Mouse (Mus musculus): ENCODE measurements around the gene Micu1.

Micu1 gene

DNA sequence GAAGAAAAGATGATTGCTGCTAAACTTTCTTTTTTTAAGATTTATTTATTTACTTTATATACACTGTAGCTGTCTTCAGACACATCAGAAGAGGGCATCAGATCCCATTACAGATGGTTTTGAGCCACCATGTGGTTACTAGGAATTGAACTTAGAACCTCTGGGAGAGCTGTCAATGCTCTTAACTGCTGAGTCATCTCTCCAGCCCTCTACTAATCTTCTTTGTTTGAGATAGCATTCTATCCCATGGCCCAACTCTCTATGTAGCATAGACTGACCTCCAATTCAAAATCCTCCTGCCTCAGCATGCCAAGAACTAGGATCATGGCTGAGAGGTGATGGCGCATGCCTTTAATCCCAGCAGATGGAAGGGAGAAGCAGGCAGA, 183.8 kb downstream of the Micu1 start:
- no peak for DNase-seq

DNA sequence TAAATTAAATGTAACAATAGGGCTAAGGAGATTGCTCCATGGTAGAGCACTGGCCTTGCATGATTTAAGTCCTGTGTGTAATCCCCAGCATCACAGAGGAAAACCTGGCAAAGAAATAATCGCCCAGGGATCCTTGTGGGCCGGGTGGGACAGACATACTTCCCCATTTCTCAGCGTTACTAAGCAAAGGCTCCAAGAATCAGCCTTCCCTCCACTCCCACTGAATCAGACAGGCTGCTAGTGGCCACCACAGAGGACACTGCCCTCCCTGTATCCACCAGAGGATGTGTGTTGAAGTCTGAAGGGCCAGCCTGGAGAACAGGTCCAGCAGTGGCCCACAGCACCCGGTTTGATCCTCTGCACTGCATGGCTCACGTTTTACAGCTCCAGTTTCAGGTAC, 185.2 kb downstream of the Micu1 start:
- no peak for DNase-seq

DNA sequence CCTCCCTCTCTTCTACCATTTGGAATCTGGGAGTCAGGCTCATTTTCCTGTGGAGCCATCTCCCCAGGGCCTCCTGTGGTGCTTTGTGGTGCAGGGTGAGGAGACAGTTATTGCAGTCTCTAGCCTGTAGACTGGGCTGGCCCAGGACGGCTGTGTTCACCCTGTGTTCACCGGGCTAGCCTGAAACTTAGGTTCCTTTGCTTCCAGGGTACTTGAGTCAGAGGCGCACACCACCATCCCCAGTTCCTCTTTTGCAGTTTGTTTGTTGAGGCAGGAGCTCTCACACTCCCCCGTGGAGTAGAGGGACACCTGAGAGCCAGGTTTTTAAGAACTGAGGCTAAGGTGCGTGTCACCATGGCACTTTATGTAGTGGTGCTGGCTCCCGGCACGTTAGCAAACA, 187.1 kb downstream of the Micu1 start:
- DNase-seq = no peak

DNA sequence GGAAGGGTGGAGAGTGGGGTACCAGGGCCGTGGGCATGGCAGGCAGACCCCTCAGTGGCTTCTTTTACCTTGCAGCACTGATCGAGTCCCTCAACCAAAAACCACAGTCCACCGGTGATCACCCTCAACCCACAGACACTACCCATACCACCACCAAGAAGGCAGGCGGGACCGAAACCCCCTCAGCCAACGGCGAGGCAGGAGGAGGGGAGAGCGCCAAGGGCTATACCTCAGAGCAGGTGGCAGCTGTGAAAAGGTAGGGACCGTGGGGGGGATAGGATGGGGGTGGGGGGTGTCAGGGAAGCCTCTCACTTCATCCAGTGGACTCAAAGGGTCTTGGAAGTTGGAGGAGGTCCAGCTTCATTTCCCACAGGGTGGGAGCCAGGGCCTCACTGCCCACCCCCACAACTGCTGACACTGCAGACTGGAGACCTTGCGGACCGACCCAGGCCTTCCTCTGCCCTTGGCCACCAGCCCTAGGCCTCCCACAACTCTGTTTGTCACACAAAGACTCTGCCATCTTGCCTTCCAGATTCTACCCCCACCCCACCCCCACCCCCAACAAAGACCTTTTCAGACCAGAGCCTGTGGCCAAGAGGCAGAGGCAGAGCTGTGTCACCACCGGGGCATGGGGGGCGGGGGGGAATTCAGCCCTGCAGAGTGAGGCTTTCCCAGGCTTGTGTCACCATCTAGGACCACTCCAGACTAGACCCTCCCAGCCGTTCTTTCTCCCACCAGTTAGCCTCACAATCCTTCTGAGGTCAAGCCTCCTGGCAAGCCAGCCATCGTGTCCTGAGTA, 187.9 kb downstream of the Micu1 start:
- no peak for DNase-seq

DNA sequence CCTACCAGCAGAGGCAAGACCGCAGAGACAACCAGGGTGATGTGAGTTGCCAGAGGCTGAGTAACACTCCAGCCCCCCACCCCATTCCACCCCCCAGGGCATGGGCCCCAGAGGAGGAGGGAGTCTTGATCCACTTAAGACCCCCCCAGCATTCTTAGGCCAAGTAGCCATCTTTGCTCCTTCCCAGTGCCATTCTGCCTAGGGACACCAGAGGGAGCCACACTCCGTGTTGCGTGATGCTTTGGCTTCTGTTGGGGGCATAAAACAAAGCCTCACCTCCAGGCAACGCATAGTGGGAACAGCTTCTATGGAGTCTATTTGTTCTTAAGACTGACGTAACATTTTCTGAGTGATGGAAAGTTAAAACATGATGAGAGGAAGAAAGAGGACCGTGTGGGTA, 190.7 kb downstream of the Micu1 start:
- peak; percentile 73 for DNase-seq

DNA sequence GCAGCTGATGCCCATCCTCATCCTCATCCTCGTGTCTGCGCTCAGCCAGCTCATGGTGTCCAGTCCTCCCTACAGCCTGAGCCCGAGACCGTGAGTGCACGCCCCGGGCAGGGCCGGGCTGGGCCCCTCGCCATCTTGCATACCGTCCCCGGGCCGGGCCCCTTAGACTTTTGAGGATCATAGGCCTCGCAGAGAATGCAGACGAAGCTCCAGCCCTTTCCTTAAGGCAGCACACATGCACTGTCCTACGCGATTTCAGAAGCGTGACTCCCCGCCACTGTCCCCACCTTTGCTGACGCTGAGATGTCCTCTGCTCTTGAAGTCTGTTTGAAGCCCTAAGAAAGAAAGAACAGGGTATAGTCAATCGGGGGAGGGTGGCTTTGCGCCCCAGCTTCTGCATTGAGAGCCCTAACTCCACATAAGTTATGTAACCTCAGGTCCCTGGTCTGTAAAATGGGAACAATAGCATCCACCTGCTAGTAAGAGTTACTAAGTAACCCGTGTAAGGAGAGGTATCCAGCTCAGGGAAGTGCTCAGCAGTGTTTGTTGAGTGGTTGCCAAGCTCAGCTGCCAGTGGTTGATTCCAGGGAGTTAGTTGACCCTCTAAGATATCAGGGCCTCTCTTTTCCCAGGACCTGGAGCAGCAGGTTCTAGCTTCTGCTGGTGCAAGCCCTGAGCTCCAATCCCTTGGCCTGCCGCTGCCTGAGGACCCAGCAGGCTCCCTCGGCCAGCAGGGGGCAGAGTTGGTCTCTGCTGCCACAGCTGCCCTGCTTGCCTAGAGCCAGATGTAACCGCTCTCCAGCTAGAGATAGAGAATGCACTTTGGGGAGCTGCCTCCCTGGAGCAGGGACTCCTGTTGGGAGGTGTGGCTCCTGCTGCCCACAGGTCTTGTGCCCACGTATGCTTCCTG, 192.2 kb downstream of the Micu1 start:
- peak; percentile 84 for DNase-seq

DNA sequence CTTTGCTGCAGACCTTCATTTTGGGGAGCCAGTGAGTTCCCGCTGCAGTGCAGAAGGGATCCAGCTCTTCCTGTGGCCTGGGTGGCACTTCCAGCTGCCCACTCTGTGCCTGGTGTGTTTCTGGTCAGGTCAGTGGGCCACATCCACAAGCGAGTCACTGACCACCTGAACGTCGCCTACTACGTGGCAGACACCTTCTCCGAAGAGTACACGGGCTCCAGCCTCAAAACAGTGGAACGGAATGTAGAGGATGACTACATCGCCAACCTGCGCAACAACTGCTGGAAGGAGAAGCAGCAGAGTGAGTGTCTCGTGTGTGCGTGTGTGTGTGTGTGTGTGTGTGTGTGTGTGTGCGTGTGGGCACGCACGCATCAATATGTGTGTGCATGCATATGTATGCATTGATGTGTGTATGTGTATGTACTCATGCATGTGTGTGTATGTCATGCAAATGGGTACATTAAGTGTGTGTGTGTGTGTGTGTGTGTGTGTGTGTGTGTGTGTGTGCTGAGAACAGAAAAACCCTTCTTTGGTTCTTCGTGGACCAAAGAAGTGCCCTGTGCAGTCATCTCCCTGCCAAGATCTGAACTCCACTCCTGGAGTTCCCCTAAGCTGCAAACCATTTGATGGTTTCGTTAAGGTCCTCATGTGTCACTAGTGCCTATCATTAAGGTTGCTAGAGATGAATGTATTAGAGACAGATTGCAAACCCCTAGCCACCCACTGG, 193.3 kb downstream of the Micu1 start:
- no peak for DNase-seq

DNA sequence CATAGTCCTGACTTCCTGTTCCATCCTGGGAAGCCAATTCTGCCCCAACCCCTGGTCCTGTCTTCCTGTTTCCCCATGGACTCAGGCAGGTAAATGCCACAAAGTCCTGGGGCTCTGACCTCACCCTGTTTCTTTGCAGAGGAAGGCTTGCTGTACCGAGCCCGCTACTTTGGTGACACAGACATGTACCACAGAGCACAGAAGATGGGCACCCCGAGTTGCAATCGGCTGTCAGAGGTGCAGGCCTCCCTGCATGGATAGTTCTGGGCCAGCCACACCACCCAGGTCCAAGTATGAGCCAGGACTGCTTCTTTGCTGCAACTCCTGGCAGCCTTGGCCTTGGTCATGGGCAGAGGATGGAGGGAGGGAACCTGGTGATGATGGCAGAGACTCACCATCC, 193.9 kb downstream of the Micu1 start:
- DNase-seq = no peak

DNA sequence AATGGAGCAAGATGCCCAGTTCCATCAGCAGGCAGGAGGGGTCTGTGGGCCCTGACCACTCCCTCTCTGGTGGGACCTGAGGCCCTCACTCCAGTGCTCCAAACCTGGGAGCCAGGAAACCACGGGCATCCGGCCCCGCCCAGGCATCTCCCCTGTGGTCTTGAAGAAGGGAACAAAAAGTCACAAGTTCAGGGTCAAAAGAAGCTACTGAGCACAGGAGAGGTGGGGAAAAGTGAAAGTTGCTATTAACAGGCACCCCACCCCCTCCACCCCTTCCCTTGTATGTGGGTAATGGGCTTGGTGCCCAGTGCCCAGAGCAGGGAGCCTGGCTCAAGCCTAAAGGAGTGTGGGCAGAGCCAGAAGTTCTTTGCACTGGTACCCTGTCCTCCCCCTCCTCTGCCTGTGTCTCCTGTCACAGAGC, 194.6 kb downstream of the Micu1 start:
- no peak for DNase-seq

DNA sequence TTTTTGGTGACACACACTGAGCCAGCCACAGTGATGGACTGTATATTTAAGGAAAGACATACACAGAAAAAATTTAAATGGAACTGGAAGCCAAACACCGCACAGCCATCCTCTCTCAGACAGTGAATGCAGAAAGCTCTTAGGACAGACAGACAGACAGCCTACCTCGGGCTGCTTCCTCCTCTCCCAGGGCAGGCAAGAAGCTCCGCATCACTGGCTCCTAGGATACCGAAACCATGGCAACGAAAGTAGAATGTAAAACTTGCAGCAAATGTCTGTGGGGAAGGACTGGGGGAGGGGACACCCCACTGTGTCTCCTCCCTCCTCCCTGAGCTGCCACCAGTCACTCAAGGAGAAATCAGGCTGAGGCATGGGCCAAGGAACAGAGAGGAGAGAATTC, 195.2 kb downstream of the Micu1 start:
- peak; percentile 91 for DNase-seq

DNA sequence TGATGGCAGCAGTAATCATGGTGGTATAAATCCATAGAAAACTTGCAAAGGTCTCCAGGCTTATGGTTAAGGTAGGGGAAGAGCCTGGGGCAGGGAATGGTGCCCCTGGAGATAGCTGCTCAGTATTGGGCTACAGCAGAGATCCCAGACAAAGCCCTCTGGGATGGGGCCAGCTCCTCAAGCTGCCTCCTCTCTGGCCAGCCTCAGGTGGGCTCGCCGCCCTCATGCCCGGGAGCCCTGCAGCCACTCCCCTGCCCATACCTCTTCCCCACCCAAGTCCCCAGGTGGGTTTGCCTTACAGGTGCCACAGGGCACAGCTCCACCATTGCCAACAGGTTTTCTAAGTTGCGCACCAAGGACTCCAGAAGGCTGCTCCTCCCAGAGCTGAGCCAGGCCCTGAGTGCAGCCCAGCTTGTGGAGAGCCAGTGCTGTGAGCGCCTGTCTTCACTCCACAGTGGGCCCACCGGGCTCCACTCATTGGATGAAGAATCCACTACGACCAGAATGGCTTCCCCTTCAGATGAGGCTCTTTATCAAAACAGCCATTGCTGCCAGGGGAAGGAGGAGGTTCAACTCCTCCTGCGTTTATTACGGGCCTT, 196.0 kb downstream of the Micu1 start:
- DNase-seq = no peak

DNA sequence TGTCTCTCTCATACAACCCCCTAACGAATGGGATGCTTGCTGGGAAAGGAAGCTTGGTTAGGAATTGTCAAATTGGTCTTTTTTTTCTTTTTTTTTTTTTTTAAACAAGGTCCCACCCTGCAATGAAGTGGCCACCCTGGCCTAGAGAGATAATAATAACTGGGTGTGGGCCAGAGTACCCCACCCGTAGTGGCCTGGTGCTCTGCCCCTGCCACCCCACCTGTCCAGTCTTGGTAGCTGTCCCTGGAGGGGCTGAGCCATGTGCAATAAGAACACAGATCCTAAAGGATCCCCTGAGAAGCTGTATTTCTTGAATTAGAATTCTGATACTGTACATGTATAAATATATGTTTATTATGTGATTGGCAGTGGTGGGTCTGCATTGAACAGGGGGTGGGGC, 196.7 kb downstream of the Micu1 start:
- no peak for DNase-seq

DNA sequence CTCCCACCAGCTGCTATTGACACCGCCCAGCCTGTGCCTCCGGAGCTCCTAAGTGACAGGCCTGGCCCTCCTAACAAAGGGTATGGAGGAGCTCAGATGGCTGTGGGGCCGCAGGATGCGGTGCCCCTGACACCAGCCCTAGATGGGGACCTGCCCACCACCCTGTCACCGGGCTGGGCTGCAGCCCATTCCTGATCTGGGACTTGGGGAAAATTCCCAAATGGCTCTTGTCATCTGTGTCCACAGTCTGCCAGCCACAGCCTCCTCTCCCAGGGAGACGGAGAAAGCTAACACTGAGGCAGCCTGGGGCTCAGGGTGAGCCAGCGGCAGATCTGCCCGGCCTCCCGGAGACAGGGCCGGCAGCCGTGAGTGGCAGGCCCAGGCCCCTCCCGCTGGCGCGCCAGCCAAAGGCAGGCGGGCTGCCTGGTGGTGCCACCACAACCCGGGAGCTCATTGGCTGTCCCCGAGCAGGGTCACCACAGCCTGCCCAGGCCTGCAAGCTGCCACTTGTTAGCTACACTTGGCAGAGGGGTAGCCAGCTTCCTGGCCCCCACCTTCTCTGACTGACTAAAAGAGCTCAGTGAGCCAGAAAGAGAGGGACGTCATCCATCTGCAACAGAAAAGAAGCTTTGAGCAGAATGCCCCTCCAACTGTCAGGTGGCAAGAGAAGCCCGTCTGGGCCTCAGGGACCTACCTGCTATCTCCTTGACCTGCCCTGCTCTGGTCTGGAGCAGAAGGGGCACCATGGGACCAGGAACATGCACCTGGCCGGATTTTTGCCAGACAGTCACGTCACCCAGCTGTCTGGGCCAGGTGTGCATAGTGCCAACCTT, 197.3 kb downstream of the Micu1 start:
- peak; percentile 95 for DNase-seq

DNA sequence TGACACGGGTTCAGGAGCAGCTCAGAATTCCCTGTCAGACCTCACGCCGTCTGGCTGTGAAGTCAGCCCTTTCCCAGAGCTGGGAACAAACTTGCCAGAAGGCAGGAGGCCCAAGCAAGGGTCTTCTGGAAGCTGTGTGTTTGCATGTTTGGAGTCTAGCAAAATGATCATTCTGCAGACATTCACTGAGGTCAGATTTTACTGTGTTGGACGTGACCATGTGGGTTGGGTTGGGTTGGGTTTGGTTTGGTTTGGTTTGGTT, 197.8 kb downstream of the Micu1 start:
- DNase-seq = no peak

DNA sequence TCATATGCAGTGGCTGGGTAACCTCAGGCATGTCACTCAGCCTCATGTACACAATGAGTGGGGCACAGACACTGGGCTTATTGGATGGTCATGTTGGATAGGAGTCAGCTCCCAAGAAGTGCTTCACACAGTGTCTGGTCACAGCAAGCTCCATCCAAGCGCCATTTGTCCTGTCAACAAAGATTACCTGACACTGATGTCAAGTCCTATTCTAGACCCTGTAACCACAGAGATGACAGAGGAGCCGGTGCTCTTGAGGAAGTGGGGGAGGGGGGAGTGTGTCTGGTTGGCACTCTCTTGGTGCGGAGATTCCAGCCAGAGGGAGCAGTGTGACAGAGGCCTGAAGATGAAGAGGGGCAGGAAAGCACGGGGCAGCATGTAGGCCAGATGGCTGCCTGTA, 198.7 kb downstream of the Micu1 start:
- DNase-seq = no peak

DNA sequence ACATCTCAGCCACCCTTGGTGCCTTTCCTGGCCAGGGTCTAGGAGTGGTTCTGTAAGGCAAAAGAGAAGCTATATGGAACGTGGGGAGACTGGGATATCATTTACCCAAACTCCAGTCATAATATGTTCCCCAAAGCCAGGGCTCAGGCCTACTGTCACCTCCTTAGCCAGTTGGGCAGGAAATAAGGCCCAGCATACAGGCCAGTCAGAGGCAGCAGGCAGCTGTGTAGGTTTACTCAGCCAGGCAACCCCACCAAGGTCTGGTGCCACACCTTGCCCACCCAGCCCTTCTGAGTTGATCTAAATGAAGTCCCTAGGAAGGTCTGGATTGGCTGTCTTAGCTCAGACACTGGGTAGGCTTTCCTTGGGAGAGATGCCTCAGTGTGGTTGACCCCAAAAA, 199.2 kb downstream of the Micu1 start:
- no peak for DNase-seq

DNA sequence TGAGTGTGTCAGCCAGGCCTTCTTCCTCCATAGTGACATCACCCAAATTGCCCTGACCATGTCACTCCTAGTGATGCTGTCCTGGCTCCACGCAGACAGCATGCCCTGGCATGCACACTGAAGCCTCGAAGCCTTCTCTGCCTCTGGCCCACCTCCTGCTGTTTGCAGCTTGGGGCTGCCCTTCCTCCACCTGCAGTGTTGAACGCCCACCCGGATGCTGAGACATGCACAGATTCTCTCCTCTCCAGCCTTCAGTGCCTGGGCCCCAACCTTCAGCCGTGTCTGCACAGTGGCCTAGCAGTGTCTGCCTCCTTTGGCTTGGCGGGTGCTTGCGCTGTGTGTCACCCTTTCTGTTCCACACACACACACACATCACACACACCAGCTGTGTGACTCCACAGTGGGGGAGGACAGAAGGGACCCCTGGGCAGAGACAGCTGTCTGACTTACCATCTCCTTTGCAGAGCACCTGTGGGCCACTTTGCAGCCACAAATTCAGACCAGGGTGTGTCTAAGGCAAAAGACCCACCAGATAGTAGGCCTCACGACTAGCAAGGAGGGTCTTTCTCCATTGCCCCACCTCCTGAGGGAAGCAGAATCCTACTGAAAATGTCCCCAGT, 199.8 kb downstream of the Micu1 start:
- peak; percentile 61 for DNase-seq

DNA sequence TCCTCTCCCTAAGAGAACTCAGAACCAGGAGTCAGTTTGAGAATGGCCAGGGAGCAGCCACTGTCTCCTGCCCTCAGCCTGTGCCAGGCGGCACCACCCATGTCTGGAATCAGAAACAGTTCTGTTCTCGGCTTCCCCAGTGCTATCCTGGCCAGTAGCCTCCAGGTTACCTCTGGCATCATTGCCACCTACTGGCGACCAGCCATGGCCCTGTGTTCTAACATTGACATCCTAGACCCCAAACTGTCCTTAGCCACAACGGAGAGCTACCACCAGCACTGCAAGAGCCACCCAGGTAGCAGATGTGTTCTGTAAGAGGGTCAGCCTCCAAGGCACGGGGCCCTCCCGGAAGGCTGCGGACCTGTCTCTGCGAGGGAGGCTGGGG, 200.3 kb downstream of the Micu1 start:
- no peak for DNase-seq

DNA sequence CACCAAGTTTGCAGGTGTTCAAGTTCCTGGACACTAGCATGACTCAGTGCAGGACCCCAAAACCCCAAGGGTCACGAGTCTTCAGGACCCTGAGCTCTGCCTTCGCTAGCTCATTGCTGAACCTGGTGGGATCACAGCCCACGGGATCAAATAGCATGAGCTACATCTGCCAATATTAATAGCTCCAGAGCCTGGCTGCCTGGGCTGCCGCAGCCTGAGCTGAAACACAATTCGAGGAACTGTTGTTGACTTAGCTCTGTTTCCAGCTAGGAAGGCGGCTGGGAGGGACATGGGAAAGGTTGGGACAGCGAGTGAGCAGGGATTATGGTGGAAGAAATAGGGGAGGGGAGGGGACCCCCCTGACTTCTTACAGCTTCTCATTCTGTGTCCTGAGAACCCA, 200.9 kb downstream of the Micu1 start:
- no peak for DNase-seq

DNA sequence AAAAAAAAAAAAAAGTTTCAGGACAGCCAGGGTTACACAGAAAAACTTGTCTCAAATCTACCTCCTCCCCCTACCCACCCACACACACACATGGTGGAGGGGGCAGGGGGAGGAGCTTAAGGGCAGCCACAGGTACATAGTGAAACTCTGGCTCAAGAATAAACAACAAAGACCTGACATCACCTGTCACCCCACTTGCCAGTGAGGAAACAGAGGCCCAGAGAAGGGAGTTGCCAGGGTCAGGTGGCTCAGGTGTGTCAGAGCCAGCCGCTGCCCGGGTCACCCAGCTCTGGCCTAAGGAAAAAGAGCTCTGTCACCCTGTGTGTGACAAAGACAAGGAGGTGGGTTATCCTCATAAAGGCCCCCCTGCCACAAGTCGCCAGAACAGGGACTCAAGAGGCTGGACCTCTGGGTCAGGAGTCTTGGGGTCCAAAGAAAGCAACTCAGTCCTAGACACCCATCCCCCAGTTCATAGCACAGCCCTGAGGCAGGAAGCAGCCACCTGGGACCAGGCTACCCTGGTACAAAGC, 204.9 kb downstream of the Micu1 start:
- no peak for DNase-seq

DNA sequence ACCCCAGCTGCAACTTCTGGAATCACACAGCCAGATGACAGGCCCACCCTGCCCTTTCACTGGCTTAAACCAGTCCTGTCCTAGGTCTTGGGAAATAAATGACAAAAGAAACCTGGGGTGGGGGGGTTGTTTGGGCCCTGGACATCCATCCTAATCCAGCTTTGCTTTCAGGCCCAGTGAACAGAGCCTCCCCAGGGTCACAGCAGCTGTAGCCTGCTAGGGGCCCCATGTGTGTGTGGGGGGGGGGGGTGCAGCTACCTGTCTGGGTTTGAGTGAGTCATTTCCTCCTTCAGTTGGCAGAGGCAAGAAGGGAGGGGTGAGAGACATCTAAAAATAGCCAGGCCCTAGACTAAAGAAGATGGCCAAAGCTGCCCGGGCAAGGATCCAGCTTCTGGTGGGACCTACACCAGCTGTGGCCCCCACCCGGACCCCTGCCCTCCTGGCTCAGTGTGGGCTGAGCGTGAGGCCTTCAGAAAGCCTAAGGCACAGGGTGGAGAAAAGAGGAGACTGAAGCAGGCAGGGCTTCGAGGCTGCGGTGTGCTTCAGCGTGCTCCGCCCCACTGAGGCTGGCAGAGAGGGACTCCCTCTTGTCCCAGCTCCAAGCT, 205.5 kb downstream of the Micu1 start:
- no peak for DNase-seq
